Mouse (Mus musculus) olfactory bulb, adult 2 months (tissue): ENCODE data around the gene Nfu1.

Source experiments
- CTCF ChIP-seq: fragments of 200-500 bp; IDR thresholded peaks from 2 replicates; pipeline ENCODE4 v1.5.1; 2012; ENCODE audit warnings: low read depth, mild to moderate bottlenecking, low read length, moderate library complexity; ENCODE audit not compliant: insufficient read depth
- POLR2A ChIP-seq: fragments of 200-500 bp; IDR thresholded peaks from 2 replicates; pipeline ENCODE4 v1.6.1; 2012; ENCODE audit warnings: mild to moderate bottlenecking, low read depth, low read length, moderate library complexity; ENCODE audit not compliant: insufficient read depth

- TF ChIP-seq CTCF, result no peak
- no peak for TF ChIP-seq POLR2A
Observed at GRCm38 (mm10) chr6:87002521-87003055, 6.4 kb upstream of the Nfu1 start.
